Mouse (Mus musculus) heart, adult 2 months (tissue): ENCODE results near the gene Gm9736. TPM values are rescaled to one million over a fixed set of nuclear protein-coding genes. Genes with fewer than 3 reads are reported as not detected.
"Not testable (repeated sequence)": the region's sequence is repeated elsewhere in the genome, so short reads cannot be mapped to it uniquely, and the experiment has no call there.

Experiments
- DNase-seq, 2 experiments: peaks; one replicate each; pipeline ENCODE4 v3.0.0; 2021
- H3K27ac ChIP-seq: fragments of 200-600 bp; 2 replicates; pipeline ENCODE4 v1.8.1; 2022
- H3K27me3 ChIP-seq: fragments of 200-500 bp; 2 replicates; pipeline ENCODE4 v1.6.1; 2012; ENCODE audit warnings: mild to moderate bottlenecking, low read length, inconsistent platforms, mixed read lengths; ENCODE audit not compliant: control insufficient read depth, insufficient read depth
- H3K36me3 ChIP-seq: fragments of 200-500 bp; 2 replicates; pipeline ENCODE4 v1.6.1; 2012; ENCODE audit warnings: low read length, inconsistent platforms; ENCODE audit not compliant: control insufficient read depth, insufficient read depth
- H3K4me1 ChIP-seq: fragments of 200-500 bp; 2 replicates; pipeline ENCODE4 v1.6.1; 2011; ENCODE audit warnings: low read length; ENCODE audit not compliant: control insufficient read depth, insufficient read depth
- H3K4me3 ChIP-seq: fragments of 200-600 bp; 2 replicates; pipeline ENCODE4 v1.8.1; 2022
- H3K79me2 ChIP-seq: fragments of 200-500 bp; replicated peaks from 2 replicates; pipeline ENCODE4 v1.6.1; 2012; ENCODE audit warnings: mild to moderate bottlenecking, inconsistent platforms, low read length, moderate library complexity, mixed read lengths; ENCODE audit not compliant: control insufficient read depth, insufficient read depth
- H3K9ac ChIP-seq: fragments of 200-500 bp; 2 replicates; pipeline ENCODE4 v1.6.1; 2012; ENCODE audit warnings: low read depth, mild to moderate bottlenecking, control low read depth, inconsistent platforms, low read length, mixed read lengths
- CTCF ChIP-seq: fragments of 200-600 bp; IDR thresholded peaks from 2 replicates; pipeline ENCODE4 v1.8.1; 2022; ENCODE audit warnings: antibody characterized with exemption, mild to moderate bottlenecking, moderate library complexity
- EP300 ChIP-seq: fragments of 200-500 bp; IDR thresholded peaks from 2 replicates; pipeline ENCODE4 v1.6.1; 2011; ENCODE audit warnings: low read depth, low read length, control low read depth; ENCODE audit not compliant: insufficient read depth
- POLR2A ChIP-seq: fragments of 200-500 bp; IDR thresholded peaks from 2 replicates; pipeline ENCODE4 v1.6.1; 2011; ENCODE audit warnings: mild to moderate bottlenecking, low read depth, low read length, control low read depth; ENCODE audit not compliant: insufficient read depth
- WGBS: fragments of 180-500 bp; shearing (Covaris S2); methylation state at CpG from one replicate; pipeline ENCODE4 v1.1.7; 2018; 5-methylcytosine and 5-hydroxymethylcytosine counted together
- intact Hi-C: fragments of 180-260 bp; cut with DNase I; formaldehyde crosslinking; loops from one replicate; pipeline ENCODE4 v1.15.1; 2025
- polyA plus RNA-seq: library from polyadenylated mRNA; depleted of rRNA; stranded (reverse); fragments of >200 nt; gene quantifications from 2 replicates; pipeline ENCODE4 v1.2.3, GENCODE M21; 2012
- total RNA-seq, 2 experiments: library from RNA; stranded (reverse); gene quantifications; 2 replicates each; pipeline ENCODE4 v1.2.3; 2021

Gm9736 gene
- total and polyA plus RNA-seq, 3 experiments: not detected

DNA sequence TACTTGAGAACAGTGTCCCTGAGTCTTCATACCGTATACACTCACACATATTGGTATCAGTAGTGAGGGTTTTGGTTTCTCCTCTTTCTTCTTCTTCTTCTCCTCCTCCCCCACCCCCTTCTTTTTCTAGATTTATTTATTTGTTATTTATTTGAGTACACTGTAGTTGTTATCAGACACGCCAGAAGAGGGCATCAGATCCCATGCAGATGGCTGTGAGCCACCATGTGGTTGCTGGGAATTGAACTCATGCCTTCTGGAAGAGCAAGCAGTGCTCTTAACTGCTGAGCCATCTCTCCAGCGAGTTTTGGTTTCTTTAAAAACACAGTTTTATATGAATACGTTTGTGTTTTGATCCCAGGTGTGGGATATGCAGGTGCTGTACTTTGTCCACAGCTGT is 22.9 kb downstream of the Gm9736 start:
- DNase-seq: no peak
- 61% methylated on average over 4 of the region's 4 CpGs for WGBS
- TF ChIP-seq POLR2A (no peak), CTCF (peak; percentile 56)
- Histone ChIP-seq H3K27ac (no peak overlapping the region), H3K9ac (no peak overlapping the region), H3K27me3 (no peaks in the 10 kb centered on the region), H3K79me2 (no peaks in the 10 kb centered on the region), H3K36me3 (no peaks in the 10 kb centered on the region), H3K4me3 (no peak overlapping the region), H3K4me1 (no peaks in the 10 kb centered on the region)
- intact Hi-C loops: no loop called here

DNA sequence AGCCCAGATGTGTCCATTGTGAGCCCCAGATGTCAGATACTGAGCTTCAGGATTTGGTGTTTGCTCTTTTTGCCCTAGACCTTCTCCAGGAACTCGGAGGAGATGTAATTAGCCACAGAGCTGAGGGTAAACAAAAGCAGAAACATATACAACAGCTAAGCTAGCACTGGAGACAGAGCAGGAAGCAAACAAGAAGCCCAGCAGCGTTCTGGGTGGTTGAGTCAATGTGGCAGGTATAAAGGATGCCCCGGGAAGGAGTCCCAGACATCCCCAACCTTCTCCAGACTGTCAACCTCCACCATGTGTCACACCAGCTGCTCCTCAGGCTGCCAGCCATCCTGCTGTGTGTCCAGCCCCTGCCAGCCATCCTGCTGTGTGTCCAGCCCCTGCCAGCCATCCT is 25.0 kb downstream of the Gm9736 start, which contains the start of gene Gm10100:
Gm10100 (plus strand) TSS at position 301 of the 400 bp plus-strand sequence.
- Histone ChIP-seq H3K79me2 (no peaks in the 10 kb centered on the region), H3K4me1 (no peaks in the 10 kb centered on the region), H3K27ac (no peak within 1 kb of the TSS), H3K36me3 (no peaks in the 10 kb centered on the region), H3K27me3 (no peaks in the 10 kb centered on the region), H3K9ac (no peak within 1 kb of the TSS), H3K4me3 (no peak within 1 kb of the TSS)
- no peak for TF ChIP-seq POLR2A
- WGBS: 29% methylated on average over 3 of the region's 3 CpGs
- DNase-seq: no peak
- intact Hi-C loops: no loop called here

DNA sequence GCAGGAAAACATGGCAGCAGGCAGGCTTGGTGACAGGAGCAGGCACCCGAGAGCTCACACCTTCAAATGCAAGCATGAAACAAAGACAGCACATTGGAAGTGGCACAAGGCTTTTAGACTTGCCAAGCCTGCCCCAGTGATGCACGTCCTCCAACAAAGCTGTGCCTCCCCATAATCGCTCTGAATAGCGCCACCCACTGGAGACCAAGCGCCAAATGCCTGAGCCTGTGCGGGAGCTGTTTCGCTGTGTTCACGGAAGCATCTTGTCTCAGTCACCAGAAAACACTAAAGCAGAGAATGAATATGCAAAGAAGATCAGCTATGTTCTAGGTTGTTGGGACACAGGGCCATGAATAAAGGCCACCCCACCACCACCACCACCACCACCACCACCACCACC is 26.3 kb downstream of the Gm9736 start:
- no peaks in the 10 kb centered on the region for H3K79me2 ChIP-seq

DNA sequence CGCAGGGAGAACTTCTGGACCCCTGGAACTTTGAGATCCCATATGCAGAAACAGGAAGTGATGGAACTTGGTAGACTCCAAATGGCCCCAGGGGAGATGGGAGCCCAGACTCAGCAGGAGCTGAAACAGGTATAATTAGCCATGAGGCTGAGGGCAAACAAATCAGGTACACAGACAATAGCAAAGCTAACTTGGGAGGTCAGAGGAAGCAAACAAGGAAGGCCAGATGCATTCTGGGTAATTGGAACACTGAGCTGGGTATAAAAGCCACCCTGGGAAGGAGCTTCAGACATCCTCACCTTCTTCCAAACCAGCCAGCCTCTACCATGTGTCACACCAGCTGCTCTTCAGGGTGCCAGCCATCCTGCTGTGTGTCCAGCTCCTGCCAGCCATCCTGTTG is 30.9 kb downstream of the Gm9736 start, which contains the start of gene Krtap12-1:
Krtap12-1 (plus strand) TSS at position 301 of the 400 bp plus-strand sequence.
- H3K4me3 ChIP-seq, H3K36me3 ChIP-seq, H3K9ac ChIP-seq, H3K27ac ChIP-seq, H3K79me2 ChIP-seq, intact Hi-C loops, H3K4me1 ChIP-seq, DNase-seq, H3K27me3 ChIP-seq: not testable (repeated sequence)
- WGBS: 74% methylated on average over 1 of the region's 1 CpGs

More for the DNA sequence above, 26.3 kb downstream of the Gm9736 start:
- H3K9ac ChIP-seq: no peak overlapping the region
- H3K4me3 ChIP-seq: no peak overlapping the region
- H3K36me3 ChIP-seq: no peaks in the 10 kb centered on the region
- WGBS: 77% methylated on average over 8 of the region's 8 CpGs
- TF ChIP-seq CTCF: no peak
- TF ChIP-seq EP300: no peak
- no peak for TF ChIP-seq POLR2A
- intact Hi-C loops: no loop called here
- H3K27me3 ChIP-seq: no peaks in the 10 kb centered on the region
- DNase-seq: no peak
- H3K27ac ChIP-seq: no peak overlapping the region
- no peaks in the 10 kb centered on the region for H3K4me1 ChIP-seq

DNA sequence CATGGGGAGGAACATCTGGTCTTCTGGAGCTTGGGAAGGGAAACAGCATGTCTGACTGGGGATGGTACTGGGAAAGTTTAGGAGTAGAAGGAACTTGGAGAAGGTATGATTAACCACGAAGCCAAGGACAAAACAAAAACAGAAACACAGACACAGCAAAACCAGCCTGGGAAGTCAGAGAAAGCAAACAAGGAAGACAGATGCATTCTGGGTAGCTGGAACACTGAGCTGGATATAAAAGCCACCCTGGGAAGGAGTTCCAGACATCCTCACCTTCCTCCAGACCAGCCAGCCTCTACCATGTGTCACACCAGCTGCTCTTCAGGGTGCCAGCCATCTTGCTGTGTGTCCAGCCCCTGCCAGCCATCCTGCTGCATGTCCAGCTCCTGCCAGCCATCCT is 35.6 kb downstream of the Gm9736 start, which contains the start of gene Gm10142:
Gm10142 (plus strand) TSS at position 301 of the 400 bp plus-strand sequence.
- Histone ChIP-seq H3K9ac (no peak within 1 kb of the TSS), H3K79me2 (no peaks in the 10 kb centered on the region), H3K4me3 (no peak within 1 kb of the TSS), H3K27ac (no peak within 1 kb of the TSS), H3K36me3 (no peaks in the 10 kb centered on the region), H3K27me3 (no peaks in the 10 kb centered on the region), H3K4me1 (no peaks in the 10 kb centered on the region)
- WGBS: 65% methylated on average over 1 of the region's 1 CpGs
- no peak for DNase-seq
- TF ChIP-seq EP300 (no peak), POLR2A (no peak), CTCF (no peak)
- intact Hi-C loops: no loop called here

DNA sequence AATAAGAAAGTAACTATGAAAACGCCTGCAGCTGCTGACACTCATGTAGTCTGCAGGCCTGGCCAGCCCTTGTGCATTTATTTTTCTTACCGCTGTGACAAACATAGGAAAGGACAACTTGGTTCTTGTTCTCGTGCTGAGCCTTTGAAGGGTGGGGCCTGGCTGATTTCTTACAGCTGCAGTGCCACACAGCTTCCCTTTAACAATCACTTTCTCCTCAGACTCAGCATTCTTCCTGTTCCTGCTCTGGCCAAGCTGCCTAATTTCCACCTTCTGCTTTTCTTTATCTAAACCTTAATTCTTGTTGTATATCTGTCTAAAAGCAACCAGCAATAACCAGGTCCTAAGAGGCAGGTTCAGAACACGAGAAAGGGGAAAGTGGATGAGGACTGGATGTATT is 37.4 kb downstream of the Gm9736 start:
- no peaks in the 10 kb centered on the region for H3K27me3 ChIP-seq
- H3K4me3 ChIP-seq: no peak overlapping the region
- H3K36me3 ChIP-seq: no peaks in the 10 kb centered on the region
- no peak overlapping the region for H3K9ac ChIP-seq
- no peaks in the 10 kb centered on the region for H3K4me1 ChIP-seq
- WGBS: 35% methylated on average over 4 of the region's 4 CpGs
- H3K79me2 ChIP-seq: no peaks in the 10 kb centered on the region
- intact Hi-C loops: no loop called here
- DNase-seq: no peak
- TF ChIP-seq POLR2A (no peak), CTCF (no peak), EP300 (no peak)
- H3K27ac ChIP-seq: no peak overlapping the region

DNA sequence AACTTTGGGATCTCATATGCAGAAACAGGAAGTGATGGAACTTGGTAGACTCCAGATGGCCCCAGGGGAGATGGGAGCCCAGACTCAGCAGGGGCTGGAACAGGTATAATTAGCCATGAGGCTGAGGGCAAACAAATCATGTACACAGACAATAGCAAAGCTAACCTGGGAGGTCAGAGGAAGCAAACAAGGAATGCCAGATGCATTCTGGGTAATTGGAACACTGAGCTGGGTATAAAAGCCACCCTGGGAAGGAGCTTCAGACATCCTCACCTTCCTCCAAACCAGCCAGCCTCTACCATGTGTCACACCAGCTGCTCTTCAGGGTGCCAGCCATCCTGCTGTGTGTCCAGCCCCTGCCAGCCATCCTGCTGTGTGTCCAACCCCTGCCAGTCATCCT is 40.0 kb downstream of the Gm9736 start, which contains the start of gene Gm10024:
Gm10024 (plus strand) TSS at position 301 of the 400 bp plus-strand sequence.
- H3K79me2 ChIP-seq, H3K36me3 ChIP-seq, H3K27ac ChIP-seq, DNase-seq, H3K4me3 ChIP-seq, intact Hi-C loops, H3K9ac ChIP-seq, H3K4me1 ChIP-seq, H3K27me3 ChIP-seq: not testable (repeated sequence)
